Mouse (Mus musculus) adrenal gland, postnatal 25 days (tissue): Measurements from ENCODE around the gene B4gat1. TPM values are rescaled to one million over a fixed set of nuclear protein-coding genes. Genes with fewer than 3 reads are reported as not detected.
"Not testable (repeated sequence)": the region's sequence is repeated elsewhere in the genome, so short reads cannot be mapped to it uniquely, and the experiment has no call there.

Experiments
- DNase-seq: peaks from one replicate; pipeline ENCODE4 v3.0.0; 2021; ENCODE audit warnings: mixed read lengths
- long read RNA-seq: library from polyadenylated mRNA; stranded (forward); transcript quantifications from one replicate; pipeline ENCODE4 v2.0.0, GENCODE M21; 2021
- total RNA-seq: library from RNA; stranded (reverse); gene quantifications from 2 replicates; pipeline ENCODE4 v1.2.3, GENCODE M21; 2021

B4gat1 gene
- total RNA-seq, result 16.3 and 41.8 TPM in 2 replicates
- long read RNA-seq, transcript B4gat1-201 (2 exons, 2,032 nt), result major isoform, 92 of 95 reads
- long read RNA-seq, partial matches to known transcripts, result 0 of 95 reads
- long read RNA-seq, other reads (novel, unspliced or antisense), result 2 of 95 reads

DNA sequence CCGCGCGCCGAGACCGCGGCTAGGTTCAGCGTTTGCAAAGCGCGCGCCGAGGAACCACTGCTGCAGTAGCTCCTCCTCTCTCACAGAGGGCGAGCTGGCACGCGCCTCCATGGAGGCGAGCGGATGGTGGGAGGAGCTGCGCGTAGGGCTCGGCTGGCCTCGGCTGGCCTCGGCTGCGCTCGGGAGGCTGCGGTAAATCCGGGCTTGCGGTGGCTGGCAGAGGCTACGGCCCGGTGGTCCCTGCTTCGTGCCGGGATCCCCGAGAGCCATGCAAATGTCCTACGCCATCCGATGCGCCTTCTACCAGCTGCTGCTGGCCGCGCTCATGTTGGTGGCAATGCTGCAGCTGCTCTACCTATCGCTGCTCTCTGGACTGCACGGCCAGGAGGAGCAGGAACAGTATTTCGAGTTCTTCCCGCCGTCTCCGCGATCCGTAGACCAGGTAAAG, at the start of gene B4gat1, which contains the start of gene AC124502.3:
TSS of gene B4gat1 (plus strand) at position 118 of the 448 bp plus-strand sequence.
TSS of gene AC124502.3 (plus strand) at position 183 of the 448 bp plus-strand sequence.
- peak; percentile 90 for DNase-seq

DNA sequence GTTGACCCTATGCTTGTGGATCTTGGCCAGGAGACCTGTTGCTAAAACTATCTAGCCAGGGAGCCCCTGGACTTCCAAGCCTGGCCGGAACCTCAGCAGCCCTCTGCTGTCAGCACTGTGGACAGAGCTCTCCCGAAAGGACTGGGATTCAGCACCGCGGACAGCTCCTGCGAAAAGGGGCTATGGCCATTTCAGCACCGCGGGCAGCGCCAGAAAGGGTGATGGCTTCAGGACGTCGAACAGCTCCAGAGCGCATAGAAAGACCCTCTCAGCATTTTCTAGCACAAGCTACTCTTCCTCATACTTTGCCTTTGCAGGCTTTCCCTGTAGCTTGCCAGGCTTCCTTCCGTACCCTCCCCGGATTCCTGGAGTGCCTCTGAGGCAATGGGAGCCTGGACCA, 49.6 kb upstream of the B4gat1 start:
- peak; percentile 96 for DNase-seq

DNA sequence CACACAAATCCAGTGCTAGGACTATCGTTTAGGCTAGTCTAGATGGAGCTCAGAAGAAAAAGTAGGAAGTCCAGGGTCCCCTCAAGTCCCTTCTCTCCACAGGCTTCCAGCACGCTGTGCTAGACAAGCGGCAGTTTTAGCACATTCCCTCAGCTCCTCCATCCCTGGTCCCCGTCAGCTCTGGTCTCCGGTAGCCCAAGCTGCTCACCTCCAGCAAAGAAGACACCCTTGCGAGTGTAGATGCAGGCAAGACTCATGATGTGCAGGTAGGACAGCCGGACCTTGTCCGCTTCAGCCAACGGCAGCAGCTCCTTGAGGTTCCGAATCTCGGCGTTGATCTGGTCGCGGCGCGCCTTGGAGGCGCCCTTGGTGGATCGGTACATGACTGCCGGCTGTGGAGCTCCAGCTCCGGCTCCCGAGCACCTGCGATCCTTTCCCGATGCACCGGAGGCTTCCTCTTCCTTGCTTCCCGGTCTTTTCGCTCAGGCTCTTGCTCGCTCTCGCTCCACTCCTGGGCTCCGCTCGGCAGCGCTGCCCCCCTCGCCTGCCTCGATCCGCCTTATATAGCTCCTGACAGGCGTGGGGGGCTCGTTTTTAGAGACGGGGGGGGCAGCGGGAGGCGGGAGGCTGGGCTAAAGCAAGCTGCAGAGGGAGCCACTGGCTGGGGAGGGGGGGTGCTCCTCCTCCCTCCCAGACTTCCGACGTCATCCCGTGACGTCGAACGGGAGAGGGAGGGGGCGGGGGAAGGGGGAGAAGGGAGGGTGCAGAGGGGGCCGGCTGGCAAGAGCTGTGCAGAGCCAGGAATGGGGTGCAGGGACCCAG, 49.0 kb upstream of the B4gat1 start:
- no peak for DNase-seq

DNA sequence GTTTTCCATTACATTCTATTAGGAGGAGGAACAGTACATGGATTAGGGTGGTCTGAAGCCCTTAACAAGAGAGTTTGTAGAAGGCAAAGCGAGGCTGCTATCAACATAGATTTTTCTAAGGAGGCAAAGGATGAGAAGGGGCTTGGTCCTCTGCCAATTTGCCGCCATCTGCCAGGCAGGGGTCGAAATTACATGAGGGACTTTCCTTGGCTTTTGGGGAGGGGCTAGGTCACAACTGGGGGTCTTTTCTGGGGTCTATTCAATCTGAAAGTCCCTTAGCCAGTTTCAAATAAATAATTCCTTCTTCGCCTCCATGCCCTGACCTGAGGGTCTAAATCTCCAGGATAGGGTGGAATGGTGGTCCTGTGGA, 48.4 kb upstream of the B4gat1 start, which contains the start of gene Npas4:
TSS of gene Npas4 (minus strand) at position 61 of the 370 bp plus-strand sequence.
- DNase-seq, result no peak

DNA sequence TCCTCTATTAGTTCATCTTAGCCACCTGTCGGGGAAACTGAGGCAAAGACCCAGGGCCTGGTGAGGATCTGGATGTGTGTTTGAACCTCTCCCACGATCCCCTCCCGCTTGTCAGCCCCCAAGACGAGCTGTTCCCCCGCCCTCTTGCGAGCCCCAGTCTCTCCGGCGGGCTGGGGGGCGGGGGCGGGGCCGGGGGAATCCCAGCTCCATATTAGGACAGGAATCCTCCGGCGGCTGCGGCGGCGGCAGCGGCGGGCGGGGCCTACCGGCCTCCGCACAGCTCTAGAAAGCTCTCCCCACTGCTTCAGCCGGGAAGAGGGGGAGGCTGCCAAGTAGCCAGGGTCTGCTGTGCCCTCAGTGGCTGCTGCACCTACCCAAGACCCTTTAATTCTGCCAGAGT, 47.9 kb upstream of the B4gat1 start:
- no peak for DNase-seq

DNA sequence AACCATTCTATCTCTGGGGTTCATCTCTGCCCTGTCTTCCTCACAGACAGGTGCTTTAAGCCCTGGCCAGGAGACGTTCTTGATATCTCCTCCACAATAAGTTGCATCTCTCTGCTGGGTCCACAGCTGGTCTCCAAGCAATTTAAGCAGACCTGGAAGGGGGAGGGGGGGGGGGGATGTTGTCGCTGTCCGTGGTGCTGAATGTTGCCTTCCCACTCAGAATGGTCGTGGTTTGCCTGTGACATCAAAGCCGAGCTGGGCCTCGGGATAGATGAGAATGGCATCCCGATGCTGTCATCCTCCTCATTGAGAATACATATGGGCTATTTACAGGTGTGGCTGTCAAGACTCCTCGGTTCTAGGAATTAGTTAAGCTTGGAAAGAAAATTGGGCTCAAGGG, 46.3 kb upstream of the B4gat1 start:
- DNase-seq, result no peak

DNA sequence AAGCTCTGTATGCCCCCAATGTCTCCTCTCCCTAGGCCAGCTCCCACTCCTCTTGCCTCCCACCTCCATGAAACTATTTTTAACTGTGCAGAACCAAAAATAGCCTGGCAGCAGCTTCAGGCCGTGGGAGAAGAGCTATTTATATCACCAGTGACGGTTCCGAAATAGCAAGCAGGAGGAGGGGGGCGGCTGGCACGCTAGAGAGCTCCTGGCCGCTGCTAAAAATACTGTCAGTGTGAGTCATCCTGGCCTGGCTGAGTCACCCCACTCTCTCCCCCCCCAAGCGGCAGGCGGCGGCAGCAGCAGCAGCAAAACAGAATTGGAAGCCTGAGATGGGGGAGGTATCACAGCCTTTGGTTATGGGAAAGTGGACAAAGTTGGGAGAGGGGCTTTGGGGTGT, 45.7 kb upstream of the B4gat1 start:
- peak; percentile 84 for DNase-seq

DNA sequence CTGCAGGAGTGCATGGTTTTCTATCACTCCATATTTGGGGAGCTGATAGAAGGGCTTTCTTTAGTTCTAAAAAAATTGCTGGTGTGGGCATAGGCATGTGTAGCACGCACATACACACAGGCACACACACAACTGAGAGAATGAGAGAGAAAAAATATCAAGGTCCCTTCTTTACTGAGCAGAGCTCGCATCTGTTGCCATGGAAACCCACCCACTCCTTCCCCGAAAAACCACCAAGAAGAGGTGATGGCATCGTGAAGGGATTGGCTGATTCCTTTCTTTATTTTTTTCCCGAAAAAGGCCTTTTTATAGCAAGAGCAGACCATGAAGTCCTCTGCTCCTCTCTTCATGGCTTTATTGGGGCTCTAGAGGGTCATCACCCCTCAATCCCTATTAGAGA, 44.6 kb upstream of the B4gat1 start:
- DNase-seq, result no peak

DNA sequence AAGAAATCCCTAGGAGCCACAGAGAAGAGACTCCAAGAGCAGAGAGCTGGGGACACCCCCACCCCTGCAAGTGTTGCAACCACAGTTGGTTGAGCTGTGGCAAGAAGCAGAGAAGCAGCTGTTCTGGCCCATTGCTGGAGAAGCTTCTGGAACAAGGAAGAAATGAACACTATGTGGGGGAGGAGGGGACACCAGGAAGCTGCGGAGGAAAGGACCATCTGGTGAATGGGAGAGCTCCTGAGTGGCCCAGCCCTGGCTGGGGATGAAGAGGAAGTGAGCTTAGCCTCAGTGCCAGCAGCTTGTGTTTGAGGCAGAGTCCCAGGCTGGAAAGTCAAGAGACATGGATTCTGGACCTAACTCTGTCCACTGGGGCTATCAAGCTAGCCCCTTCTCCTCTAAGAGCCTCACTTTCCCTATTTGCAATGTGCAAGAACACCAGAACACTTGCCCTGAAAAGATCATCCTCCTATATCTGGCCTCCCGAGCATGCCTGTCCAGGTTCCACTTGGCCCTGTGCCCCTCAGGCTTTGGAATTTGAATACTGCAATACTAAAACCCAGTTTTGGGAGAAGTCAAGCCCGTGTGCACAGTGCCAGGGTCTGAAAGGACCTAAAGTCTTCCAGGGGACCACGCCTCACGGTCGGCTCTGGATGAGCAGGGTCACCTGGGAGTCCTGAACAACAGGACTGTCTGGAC, 39.0 kb upstream of the B4gat1 start:
- DNase-seq, result no peak

DNA sequence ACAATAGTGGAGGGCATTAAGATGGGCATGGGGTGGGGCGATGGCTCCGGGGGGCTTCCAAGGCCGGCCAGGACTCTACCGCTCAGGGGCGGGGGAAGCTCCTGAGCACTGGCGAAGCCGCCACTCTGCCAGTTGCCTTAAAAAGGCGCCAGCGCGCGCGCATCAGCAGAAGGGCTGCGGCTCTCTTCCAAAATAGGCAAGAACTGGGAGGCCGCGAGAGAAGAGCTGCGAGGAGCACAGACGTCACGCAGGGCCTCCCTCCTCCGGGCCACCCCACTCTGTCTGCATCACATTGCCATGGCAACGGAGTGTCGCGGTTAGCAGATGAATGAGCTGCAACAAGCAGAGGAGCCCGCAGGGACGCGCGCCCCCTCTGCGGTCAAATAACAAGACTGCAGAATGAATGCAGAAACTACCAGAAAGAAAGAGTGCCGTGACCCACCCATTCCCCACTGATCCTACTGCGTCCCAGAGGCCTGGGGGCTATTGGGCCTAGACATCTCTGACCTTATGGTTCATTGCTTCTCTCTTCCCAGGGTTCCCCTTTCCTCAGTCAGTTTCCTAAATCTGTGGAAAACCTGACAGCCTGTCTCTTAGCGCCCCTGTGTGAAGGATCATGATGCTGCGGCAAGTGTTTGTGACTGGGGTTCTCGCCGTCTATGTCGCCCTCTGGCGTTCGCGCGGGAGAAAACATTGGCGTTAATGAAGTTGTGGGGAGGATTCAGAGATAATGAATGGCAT, 36.8 kb upstream of the B4gat1 start:
- DNase-seq, result peak; percentile 81

DNA sequence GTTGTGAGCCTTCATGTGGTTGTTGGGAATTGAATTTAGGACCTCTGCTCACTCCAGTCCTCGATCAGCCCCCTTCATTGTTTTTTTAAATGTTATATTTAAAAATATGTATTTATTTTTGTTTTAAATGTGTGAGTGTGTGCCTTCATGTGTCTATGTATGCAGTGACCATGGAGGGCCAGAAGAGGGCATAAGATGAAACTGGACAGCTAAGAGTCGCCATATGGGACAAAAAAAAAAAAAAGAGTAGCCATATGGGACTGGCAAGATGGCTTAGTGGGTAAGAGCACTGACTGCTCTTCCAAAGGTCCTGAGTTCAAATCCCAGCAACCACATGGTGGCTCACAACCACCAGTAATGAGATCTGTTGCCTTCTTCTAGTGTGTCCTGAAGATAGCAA, 35.0 kb upstream of the B4gat1 start:
- not testable (repeated sequence) for DNase-seq

DNA sequence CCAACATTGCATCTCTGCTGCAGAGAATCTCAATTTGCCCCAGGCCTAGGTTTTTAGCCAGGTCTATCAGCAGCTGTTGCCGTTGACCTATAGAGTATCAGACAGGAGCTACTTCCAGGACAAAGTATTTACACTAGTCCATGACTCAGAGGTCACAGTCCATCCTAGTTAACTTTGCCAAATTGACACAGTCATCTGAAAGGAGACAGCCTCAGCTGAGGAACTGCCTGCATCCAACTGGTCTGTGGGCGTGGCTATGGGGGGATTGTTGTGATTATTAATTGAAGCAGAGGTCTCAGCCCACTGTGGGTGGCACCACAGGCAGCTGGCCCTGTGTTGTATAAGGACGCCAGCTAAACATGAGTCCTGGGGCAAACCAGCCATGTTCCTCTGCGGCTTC, 33.7 kb upstream of the B4gat1 start:
- no peak for DNase-seq

DNA sequence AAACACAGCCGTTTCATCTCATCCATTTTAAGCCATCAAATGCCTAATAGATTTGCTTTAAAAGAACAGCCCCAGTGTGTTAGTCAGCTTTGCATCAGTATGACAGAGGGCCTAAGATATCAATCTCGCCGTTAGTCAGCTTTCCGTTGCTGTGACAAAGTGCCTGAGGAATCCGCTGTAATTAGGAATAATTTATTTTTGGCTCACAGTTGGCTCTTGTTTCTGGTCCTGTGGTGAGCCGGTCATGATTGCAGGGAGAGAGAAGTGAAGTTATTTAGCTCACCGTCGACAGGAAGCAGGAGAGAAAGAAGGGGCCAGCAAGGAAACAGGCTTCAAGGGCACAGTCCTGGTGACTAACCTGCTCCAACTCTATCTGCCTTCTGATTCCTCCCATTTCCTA, 25.5 kb upstream of the B4gat1 start:
- no peak for DNase-seq

DNA sequence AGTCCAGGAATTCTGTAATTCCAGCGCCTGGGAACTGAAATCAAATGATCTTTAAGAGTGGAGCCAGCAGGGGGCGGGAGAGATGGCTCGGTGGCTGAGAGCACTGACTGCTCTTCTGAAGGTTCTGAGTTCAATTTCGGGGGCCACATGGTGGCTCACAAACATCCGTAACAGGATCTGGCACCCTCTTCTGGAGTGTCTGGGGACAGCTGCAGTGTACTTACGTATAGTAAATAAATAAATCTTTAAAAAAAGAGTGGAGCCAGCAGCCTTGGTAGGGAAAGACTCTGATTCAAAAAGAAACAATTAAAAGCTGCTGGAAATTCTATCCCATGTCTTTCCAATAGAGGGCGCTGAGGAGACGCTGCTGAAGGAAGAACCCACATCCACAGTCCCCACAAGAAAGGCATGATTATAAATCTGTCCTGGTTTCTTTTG, 23.6 kb upstream of the B4gat1 start:
- DNase-seq, result no peak

DNA sequence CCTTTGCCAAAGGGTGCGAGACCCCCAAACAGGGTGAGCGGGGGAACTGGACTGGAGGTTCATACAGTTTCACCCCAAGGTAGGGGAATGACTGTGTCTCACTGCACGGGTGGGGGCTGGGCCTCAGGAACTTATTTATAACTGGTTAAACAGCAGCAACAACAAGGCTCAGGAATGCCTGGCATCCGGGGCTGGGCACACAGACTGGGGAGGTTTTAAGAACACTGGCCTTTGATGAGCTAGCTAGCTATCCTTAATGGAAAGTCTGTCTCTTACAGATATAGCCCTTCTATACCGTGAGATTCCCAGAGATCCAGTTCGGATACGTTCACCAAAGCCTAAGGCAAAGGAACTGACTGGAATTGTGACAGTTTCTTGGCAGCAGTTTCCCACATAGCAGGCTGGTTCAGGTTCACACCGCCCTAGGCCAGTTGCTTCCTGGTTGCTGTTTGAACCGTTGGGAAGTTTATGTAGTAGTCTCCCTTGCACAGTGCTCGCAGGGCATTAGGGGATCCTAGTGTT, 22.3 kb upstream of the B4gat1 start:
- DNase-seq, result no peak

DNA sequence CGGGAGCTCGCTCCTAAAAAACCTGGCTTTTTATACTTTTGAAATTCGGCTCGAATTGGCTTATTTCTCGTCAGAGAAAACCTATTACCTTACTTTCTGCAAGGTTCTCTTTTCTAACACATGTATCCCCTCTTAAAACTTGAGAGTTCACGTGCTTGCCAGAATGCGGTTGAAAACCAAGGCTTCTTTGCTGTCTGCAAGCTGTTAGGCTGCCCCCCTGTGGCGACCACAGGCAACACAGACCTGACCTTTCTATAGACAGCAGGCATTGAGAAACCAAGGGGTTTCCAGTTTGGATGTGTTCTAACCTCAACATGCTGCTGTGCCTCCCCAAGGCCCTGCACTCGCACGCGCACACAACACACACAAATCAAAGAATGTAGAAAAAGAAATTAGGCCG, 21.8 kb upstream of the B4gat1 start:
- DNase-seq, result peak; percentile 72

DNA sequence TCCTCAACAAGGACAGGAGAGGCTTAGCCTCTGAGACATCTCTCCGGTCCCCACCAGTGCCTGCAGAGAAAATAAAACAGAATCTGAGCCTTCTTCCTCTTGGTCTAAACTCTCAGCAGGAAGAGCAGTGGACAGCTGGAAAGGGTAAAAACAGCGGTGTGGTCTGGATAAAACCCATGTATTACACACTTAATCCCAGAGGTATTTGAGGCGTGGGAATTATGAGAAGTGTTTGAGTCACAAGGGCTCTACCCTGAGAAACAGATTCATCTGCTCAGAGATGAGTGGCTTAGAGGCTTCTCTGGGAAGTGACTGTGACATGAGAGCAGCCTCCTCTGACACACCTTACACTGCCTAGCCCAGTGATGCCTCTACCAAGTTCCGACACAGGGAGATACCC, 21.0 kb upstream of the B4gat1 start:
- DNase-seq, result no peak

DNA sequence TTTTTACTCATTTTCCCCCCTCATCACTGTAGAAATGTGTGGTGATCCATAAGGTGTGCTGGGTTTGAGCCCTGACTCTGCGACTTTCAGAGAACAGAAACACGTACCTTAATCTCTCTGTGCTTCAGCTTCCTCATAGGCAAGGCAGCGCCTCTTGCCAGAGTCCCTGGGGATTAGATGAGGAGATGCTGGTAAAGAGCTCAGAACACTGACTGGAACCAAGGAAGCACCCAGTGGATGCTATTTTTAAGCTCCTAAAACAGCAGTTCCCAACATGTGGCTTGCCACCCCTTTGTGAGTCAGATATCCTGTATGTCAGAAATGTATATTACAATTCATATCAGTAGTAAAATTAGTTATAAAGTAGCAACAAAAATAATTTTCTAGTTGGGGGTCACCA, 20.4 kb upstream of the B4gat1 start:
- DNase-seq, result no peak

DNA sequence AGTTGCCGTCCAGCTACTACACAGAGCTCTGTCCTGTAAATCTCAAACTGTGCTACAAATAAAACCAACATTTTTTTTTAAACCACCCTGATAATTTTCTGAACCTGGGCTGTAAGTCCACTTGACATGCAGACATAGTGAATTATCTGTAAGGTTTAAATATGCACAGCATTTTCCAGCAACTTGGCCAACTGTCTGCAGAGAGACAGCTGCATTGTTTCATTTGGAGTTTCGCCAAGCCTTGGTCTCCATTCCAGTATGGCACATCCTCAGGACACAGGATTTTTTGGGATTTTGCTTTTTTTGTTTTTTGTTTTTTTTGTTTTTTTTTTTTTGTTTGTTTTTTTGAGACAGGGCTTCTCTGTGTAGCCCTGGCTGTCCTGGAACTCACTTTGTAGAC, 17.2 kb upstream of the B4gat1 start:
- DNase-seq, result no peak

DNA sequence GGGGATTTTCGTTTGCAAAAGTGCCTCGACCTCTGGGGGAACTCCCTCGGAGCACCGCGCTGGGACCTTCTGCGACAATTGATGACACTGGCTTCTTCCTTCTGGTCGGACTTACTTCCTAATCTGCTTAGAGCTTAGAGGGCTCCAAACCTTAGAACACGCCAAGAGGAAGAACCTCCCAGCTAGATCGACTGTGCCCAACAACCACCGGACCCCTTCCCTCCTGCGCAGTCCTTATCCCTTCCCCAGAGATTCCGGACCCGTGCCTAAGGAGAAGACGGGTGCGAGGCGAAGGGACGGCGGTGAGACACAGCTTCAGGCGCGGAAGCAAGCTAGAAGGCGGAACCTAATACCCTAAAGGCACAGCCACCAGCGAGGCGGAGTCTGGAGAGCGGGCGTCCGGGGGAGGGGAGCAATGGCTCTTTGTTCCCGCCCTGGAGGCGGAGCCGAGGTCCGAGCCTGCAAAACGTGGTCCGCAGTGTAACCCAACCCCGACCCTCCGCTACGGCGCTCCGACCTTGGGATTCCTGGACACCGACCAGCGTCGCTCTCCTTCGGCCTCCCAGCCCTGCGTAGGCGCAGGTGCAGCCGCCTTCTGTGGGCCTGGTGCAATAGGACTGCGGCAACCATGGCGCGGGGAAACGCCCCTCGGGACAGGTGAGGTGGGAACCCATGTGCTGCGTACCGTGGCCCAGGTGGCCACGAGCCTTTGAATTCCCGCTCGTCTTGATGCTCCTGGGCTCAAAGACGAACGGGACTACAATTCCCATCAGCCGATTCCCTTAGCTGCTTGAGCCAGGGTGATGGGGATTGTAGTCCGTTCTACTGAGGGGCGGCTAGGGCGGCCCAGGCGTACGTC, 14.8 kb upstream of the B4gat1 start, which contains the start of gene Slc29a2:
TSS of gene Slc29a2 (plus strand) at position 240 of the 859 bp plus-strand sequence.
- DNase-seq, result peak; percentile 93

DNA sequence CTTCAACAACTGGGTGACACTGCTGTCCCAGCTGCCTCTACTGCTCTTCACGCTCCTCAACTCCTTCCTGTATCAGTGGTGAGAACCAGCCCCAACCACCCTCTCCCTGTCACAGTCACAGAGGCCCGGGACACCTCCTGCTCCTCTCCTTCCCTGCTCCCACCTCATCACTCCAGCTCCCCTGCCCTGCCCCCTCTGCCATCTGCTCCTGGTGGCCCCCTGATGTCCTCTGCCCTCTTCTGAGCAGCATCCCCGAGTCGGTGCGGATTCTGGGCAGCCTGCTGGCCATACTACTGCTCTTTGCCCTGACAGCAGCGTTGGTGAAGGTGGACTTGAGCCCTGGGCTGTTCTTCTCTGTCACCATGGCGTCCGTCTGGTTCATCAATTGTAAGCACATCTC, 12.5 kb upstream of the B4gat1 start:
- no peak for DNase-seq
